Mouse (Mus musculus) c-Kit-positive CD71-positive TER-119-negative erythroid progenitor cells, embryonic 14.5 days (primary cell): ENCODE measurements at regions not wholly inside any gene's neighbourhood (a gene's known extent, or its start where the extent isn't known, plus 50 kb on each side); places are given as distances from the start of the nearest gene placed in this dataset.
"Not testable (repeated sequence)": the region's sequence is repeated elsewhere in the genome, so short reads cannot be mapped to it uniquely, and the experiment has no call there.

ENCODE experiments used
- DNase-seq: peaks from one replicate; pipeline ENCODE4 v3.0.0-alpha.2; 2013; ENCODE audit warnings: low read depth

GRCm38 (mm10) chr1:184233741-184234255 lies 199.7 kb upstream of the 1700056E22Rik start:
- no peak for DNase-seq

GRCm38 (mm10) chr1:184222326-184222725 lies 188.2 kb upstream of the 1700056E22Rik start:
- no peak for DNase-seq

- DNase-seq: no peak
Observed at GRCm38 (mm10) chr1:184221792-184222191, 187.7 kb upstream of the 1700056E22Rik start.

GRCm38 (mm10) chr1:184197272-184197671 lies 163.2 kb upstream of the 1700056E22Rik start:
- DNase-seq: no peak

DNA sequence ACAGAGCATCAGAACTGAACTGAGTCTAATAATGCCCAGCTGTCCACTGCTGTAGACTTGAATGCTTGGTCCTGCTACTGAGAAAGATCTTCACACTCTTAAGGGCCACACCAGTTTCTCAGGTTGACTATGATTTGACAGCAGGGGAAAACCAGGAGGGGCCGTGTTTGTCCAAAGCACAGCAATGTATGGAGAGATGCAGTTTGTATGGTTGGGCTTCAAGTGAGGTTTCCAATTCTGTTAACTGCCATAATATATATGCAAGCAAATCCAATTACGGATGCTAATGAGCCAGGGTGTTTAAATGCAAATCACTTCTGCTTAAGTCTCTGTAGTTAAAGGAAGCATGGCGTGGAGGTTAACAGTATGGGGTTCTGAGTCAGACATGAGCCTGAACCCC lies 157.2 kb upstream of the 1700056E22Rik start:
- DNase-seq: no peak

GRCm38 (mm10) chr1:184187582-184187981 lies 153.5 kb upstream of the 1700056E22Rik start:
- DNase-seq: no peak

GRCm38 (mm10) chr1:184182163-184182562 lies 148.1 kb upstream of the 1700056E22Rik start:
- DNase-seq: no peak

- not testable (repeated sequence) for DNase-seq
Observed at GRCm38 (mm10) chr1:184174416-184174815, 140.3 kb upstream of the 1700056E22Rik start.

DNA sequence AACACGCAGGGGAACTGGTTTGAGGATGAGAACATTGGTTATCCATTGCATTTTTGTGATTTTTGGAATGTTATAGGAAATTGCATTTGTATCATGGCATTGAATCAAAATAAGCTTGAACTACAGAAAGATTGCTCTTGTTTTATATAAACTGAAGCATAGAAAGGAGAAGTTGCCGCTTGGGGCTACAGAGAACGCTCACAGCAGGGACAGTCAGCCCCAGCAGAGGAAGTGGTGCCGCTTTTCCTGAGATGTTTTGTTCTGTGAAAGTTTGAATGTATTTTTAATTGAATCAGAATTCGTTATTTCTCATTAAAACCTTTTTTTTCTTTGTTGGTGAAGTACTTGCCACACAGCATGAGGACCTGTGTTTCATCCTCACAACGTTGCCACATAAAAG lies 139.6 kb upstream of the 1700056E22Rik start:
- no peak for DNase-seq

GRCm38 (mm10) chr1:184172986-184173385 lies 138.9 kb upstream of the 1700056E22Rik start:
- DNase-seq: no peak

GRCm38 (mm10) chr1:184171601-184172000 lies 137.5 kb upstream of the 1700056E22Rik start:
- DNase-seq: no peak

DNA sequence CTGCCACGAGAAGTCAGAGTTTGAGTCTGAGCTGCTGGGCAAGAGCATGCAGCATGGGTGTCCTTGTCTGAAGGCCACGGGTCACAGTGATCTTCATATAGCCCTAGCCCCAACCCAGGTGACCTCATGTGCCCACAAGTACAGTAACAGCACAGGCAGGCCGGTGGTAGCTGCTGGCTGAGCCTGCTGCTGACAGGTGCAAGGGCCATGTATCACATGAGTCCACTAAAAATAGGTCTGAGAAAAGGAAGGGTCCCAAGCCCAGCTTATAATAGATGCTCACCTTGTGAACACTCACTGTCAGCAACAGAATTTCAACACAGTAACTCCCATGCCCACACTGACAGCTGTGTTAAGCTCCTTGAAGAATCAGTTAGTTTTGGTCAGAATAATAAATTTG lies 136.8 kb upstream of the 1700056E22Rik start:
- no peak for DNase-seq

DNA sequence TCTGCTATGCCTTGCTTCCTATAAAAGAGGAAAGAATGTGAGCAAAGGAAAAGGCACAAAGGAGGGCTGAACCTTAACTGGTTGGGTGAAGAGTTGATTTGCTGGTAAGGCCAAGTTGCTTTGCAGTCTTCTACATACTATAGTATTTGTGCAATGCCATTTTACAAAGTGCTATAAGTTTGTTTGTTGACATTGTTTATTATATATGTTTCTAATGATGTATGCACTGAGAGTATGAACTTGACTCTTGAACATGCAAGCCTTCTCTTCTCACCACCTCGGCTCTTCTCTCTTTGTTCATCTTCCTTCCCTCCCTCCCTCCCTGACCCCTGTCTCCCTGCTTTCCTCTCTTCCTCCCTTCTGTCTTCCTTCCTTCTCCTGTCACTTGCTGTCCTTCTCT lies 135.9 kb upstream of the 1700056E22Rik start:
- no peak for DNase-seq

DNA sequence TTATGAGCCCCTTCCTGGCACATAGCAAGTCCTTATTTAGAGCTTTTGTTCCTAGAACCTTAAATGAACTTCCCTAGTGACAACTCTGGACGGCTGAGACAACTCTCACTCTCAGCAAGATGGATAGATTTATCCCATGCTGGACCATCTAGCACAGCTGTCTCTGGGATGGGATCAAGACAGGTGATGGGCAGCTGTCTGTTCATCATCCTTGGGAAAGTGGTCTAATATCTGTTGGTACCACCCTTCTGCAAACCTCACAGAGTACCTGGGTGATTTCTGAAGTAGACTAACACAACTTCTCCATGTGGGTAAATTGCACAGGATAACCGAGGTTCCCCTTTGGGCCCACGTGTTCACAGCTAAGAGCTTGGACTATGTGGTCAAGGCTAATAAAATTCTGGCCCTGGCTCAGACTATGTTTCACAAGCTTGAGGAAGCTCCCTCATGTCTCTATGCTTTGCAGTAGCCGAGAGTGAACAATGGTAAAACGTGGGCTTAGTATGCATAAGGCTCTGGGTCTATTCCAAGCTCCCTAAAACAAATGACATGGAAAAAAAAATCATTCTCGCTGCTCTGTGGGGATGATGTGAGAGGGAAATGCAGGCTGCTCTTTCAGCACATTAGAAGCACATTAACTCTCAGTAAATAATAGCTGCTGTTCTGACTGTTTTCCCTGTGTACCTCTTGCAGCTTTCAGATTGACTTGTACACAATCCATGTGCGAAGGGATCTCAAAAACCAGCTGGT lies 135.1 kb upstream of the 1700056E22Rik start:
- DNase-seq: no peak

DNA sequence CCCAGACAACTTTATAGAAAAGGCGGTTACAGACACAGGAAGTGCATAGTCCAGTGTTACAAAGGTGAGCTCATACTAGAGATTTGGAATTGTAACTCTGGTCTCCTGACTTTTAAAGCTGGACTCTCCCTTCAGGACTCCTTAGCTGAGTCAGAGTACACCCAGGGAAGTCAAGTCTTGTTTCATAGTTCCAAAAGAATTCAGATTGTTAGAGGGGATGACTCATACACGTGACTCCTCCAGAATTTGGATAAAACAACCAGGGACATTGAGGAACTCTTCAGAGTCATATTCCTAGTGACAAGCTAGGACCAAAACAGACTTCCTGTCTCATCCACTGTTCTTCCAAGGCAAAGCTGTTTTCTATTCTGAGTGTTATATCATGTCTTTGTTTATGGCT lies 132.8 kb upstream of the 1700056E22Rik start:
- no peak for DNase-seq

- not testable (repeated sequence) for DNase-seq
Observed at GRCm38 (mm10) chr1:184162526-184162925, 128.4 kb upstream of the 1700056E22Rik start.

GRCm38 (mm10) chr1:184147713-184148112 lies 113.6 kb upstream of the 1700056E22Rik start:
- no peak for DNase-seq

- no peak for DNase-seq
Observed at GRCm38 (mm10) chr1:184142974-184143373, 108.9 kb upstream of the 1700056E22Rik start.

DNA sequence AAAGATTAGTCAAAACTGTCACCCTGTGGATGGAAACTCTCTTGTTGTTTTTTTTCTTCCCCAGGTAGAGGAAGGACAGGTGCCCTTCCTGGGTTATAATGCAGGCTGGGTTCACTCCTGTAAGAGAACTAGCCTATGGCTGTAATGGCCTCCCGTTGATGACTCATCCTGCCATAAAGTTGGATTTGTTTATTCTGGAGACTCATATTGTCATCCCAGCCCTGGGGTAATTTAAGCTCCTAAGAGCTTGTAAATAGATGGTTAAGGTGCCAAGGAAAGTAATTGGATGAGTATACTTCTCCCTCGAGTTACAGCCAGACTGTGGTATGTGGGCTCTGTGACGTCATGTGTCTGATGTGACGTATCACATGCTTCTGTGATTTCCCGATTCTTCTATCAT lies 106.4 kb upstream of the 1700056E22Rik start:
- DNase-seq: no peak

DNA sequence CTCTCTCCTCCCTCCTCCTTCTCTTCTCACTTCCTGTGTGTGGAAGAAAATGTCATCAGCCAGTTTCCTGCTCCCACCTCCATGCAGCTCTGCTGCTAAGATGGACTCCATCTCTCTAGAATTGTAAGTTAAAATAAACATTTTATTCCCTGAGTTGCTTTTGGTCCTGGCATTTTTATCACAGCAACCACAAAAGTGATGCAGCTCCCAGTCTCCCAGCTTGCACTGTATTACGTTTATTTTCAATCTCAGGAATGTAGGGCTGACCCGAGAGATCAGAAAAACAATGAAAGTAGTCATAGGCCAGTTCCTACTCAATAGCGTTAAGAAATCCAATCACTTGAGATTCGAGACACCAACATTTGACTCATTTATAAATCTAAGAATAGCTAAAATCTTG lies 106.0 kb upstream of the 1700056E22Rik start:
- DNase-seq: no peak

GRCm38 (mm10) chr1:184138661-184139060 lies 104.6 kb upstream of the 1700056E22Rik start:
- DNase-seq: no peak

DNA sequence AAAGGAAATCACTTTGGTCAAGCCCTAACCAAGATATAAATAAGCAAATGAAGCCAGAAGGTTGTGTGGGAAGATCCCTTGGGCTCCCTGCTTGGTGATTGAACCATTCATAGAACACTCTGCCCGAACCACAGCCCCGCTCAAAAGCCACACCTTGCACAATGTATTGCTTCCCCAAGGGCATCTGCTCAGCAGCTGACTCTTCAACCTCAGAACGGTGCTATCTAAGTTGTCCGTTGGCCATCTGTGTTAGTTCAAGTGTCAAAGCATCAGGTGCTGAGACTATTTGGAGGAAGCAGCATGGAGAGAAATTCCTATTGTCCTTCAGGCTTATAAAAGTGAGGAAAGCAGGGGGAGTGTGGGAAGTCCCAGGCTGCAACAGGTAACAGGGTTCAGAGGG lies 96.8 kb upstream of the 1700056E22Rik start:
- DNase-seq: no peak

- DNase-seq: no peak
Observed at GRCm38 (mm10) chr1:184127321-184127720, 93.2 kb upstream of the 1700056E22Rik start.

GRCm38 (mm10) chr1:184126909-184127308 lies 92.8 kb upstream of the 1700056E22Rik start:
- no peak for DNase-seq
